Mouse (Mus musculus) kidney, embryonic 15.5 days (tissue): ENCODE measurements around the gene Ankrd53. TPM values are rescaled to one million over a fixed set of nuclear protein-coding genes. Genes with fewer than 3 reads are reported as not detected.
A peak's percentile ranks its signal among the peaks of the same experiment; 100 is the strongest.

Source experiments
- ATAC-seq: fragments of 200-750 bp; cut with Nextera tagmentation; replicated peaks from 2 replicates; pipeline ENCODE4 v1.8.0; 2017; ENCODE audit warnings: moderate TSS enrichment; ENCODE audit not compliant: low FRiP score
- H3K27ac ChIP-seq: fragments of 300-500 bp; sonication (generic); 2 replicates; pipeline ENCODE4 v1.5.1; 2015; ENCODE audit warnings: mild to moderate bottlenecking, inconsistent platforms
- H3K27me3 ChIP-seq: fragments of 300-500 bp; sonication (generic); 2 replicates; pipeline ENCODE4 v1.6.1; 2015; ENCODE audit warnings: inconsistent platforms
- H3K36me3 ChIP-seq: fragments of 300-500 bp; sonication (generic); 2 replicates; pipeline ENCODE4 v1.6.1; 2015; ENCODE audit warnings: inconsistent platforms
- H3K4me1 ChIP-seq: fragments of 300-500 bp; sonication (generic); 2 replicates; pipeline ENCODE4 v1.6.1; 2015; ENCODE audit warnings: inconsistent platforms
- H3K4me2 ChIP-seq: fragments of 300-500 bp; sonication (generic); 2 replicates; pipeline ENCODE4 v1.6.1; 2015; ENCODE audit warnings: moderate library complexity, mild to moderate bottlenecking, inconsistent platforms
- H3K4me3 ChIP-seq: fragments of 300-500 bp; sonication (generic); replicated peaks from 2 replicates; pipeline ENCODE4 v1.5.1; 2015; ENCODE audit warnings: mild to moderate bottlenecking, inconsistent platforms
- H3K9ac ChIP-seq: fragments of 300-500 bp; sonication (generic); 2 replicates; pipeline ENCODE4 v1.6.1; 2015; ENCODE audit warnings: mild to moderate bottlenecking, inconsistent platforms
- H3K9me3 ChIP-seq: fragments of 300-500 bp; sonication (generic); replicated peaks from 2 replicates; pipeline ENCODE4 v1.6.1; 2016; ENCODE audit warnings: inconsistent platforms
- WGBS: fragments of 180-500 bp; shearing (Covaris S2); methylation state at CpG from one replicate; pipeline ENCODE4 v1.1.7; 2015; ENCODE audit warnings: mixed read lengths; 5-methylcytosine and 5-hydroxymethylcytosine counted together
- polyA plus RNA-seq: library from polyadenylated mRNA; unstranded; fragments of >200 nt; fragmentation: Nextera tagmentation; extraction: Ambion mirVana; gene quantifications from 2 replicates; pipeline ENCODE4 v1.2.1, GENCODE M21; 2015

Gene Ankrd53
- polyA plus RNA-seq, 1 experiment from 2014 or later, result not detected

GRCm38 (mm10) chr6:83738596-83738995 is 23.8 kb upstream of the Ankrd53 start:
- Histone ChIP-seq H3K4me3 (no peak overlapping the region), H3K27me3 (peaks cover 37% of the 10 kb centered on the region), H3K4me2 (no peak overlapping the region), H3K9me3 (no peaks in the 10 kb centered on the region; the same call in 1 of the 2 replicates), H3K9ac (no peak overlapping the region), H3K4me1 (peaks cover 8% of the 10 kb centered on the region; the same call in 1 of the 2 replicates), H3K27ac (no peak overlapping the region), H3K36me3 (no peaks in the 10 kb centered on the region)
- WGBS, result 30% methylated on average over 6 of the region's 6 CpGs
- ATAC-seq, result no peak

- H3K27ac ChIP-seq, result peak within 1 kb of the TSS; percentile 3; the same call in 1 of the 2 replicates
- H3K9ac ChIP-seq, result no peak within 1 kb of the TSS
- H3K27me3 ChIP-seq, result peaks cover 27% of the 10 kb centered on the region
- ATAC-seq, result 0 out of 2 replicates have a peak, but pooled peaks have one; percentile 26
- no peak within 1 kb of the TSS for H3K4me2 ChIP-seq
- H3K4me1 ChIP-seq, result 0 out of 2 replicates have a peak, but pooled peaks cover 3% of the 10 kb centered on the region
- no peak within 1 kb of the TSS for H3K4me3 ChIP-seq
- WGBS, result 59% methylated on average over 5 of the region's 5 CpGs
- no peaks in the 10 kb centered on the region for H3K36me3 ChIP-seq
- no peaks in the 10 kb centered on the region for H3K9me3 ChIP-seq
Measured at GRCm38 (mm10) chr6:83742761-83743160, 19.7 kb upstream of the Ankrd53 start, which contains the start of gene Atp6v1b1. Gene Atp6v1b1 (plus strand): TSS chr6:83742990.

GRCm38 (mm10) chr6:83743212-83743611 is 19.2 kb upstream of the Ankrd53 start:
- H3K4me3 ChIP-seq, result no peak overlapping the region
- no peaks in the 10 kb centered on the region for H3K36me3 ChIP-seq

GRCm38 (mm10) chr6:83744126-83744525 is 18.3 kb upstream of the Ankrd53 start:
- H3K27ac ChIP-seq, result peak overlapping the region; percentile 19; the same call in 1 of the 2 replicates
- no peaks in the 10 kb centered on the region for H3K36me3 ChIP-seq
- no peaks in the 10 kb centered on the region for H3K4me1 ChIP-seq
- H3K27me3 ChIP-seq, result peaks cover 31% of the 10 kb centered on the region
- ATAC-seq, result 0 out of 2 replicates have a peak, but pooled peaks have one; percentile 23
- no peak overlapping the region for H3K4me3 ChIP-seq
- H3K9me3 ChIP-seq, result no peaks in the 10 kb centered on the region
- WGBS, result 51% methylated on average over 5 of the region's 5 CpGs
- no peak overlapping the region for H3K9ac ChIP-seq
- no peak overlapping the region for H3K4me2 ChIP-seq

More at GRCm38 (mm10) chr6:83743212-83743611, 19.2 kb upstream of the Ankrd53 start:
- Histone ChIP-seq H3K27me3 (peaks cover 26% of the 10 kb centered on the region), H3K4me2 (no peak overlapping the region), H3K9ac (no peak overlapping the region), H3K27ac (peak overlapping the region; percentile 3; the same call in 1 of the 2 replicates), H3K9me3 (no peaks in the 10 kb centered on the region), H3K4me1 (0 out of 2 replicates have a peak, but pooled peaks cover 3% of the 10 kb centered on the region)
- no peak for ATAC-seq
- 67% methylated on average over 5 of the region's 5 CpGs for WGBS

GRCm38 (mm10) chr6:83744557-83744956 is 17.9 kb upstream of the Ankrd53 start:
- WGBS, result 68% methylated on average over 5 of the region's 5 CpGs
- H3K27ac ChIP-seq, result peak overlapping the region; percentile 19; the same call in 1 of the 2 replicates
- H3K4me2 ChIP-seq, result no peak overlapping the region

GRCm38 (mm10) chr6:83745466-83745865 is 17.0 kb upstream of the Ankrd53 start:
- H3K9ac ChIP-seq, result no peak overlapping the region
- no peaks in the 10 kb centered on the region for H3K9me3 ChIP-seq
- ATAC-seq, result no peak
- no peak overlapping the region for H3K27ac ChIP-seq
- no peaks in the 10 kb centered on the region for H3K36me3 ChIP-seq
- no peak overlapping the region for H3K4me2 ChIP-seq
- H3K4me1 ChIP-seq, result no peaks in the 10 kb centered on the region
- H3K27me3 ChIP-seq, result peaks cover 33% of the 10 kb centered on the region
- H3K4me3 ChIP-seq, result no peak overlapping the region
- WGBS, result 52% methylated on average over 2 of the region's 2 CpGs

More at GRCm38 (mm10) chr6:83744557-83744956, 17.9 kb upstream of the Ankrd53 start:
- H3K27me3 ChIP-seq, result peaks cover 31% of the 10 kb centered on the region
- H3K4me3 ChIP-seq, result no peak overlapping the region
- no peaks in the 10 kb centered on the region for H3K36me3 ChIP-seq
- ATAC-seq, result no peak
- no peak overlapping the region for H3K9ac ChIP-seq
- no peaks in the 10 kb centered on the region for H3K9me3 ChIP-seq
- no peaks in the 10 kb centered on the region for H3K4me1 ChIP-seq

- WGBS, result 34% methylated on average over 3 of the region's 3 CpGs
Measured at GRCm38 (mm10) chr6:83749286-83749685, 13.2 kb upstream of the Ankrd53 start.

GRCm38 (mm10) chr6:83750171-83750684 is 12.2 kb upstream of the Ankrd53 start:
- ATAC-seq, result no peak
- no peaks in the 10 kb centered on the region for H3K36me3 ChIP-seq
- H3K9me3 ChIP-seq, result no peaks in the 10 kb centered on the region
- H3K4me1 ChIP-seq, result no peaks in the 10 kb centered on the region
- H3K4me2 ChIP-seq, result 0 out of 2 replicates have a peak overlapping the region, but pooled peaks have one; percentile 25
- no peak overlapping the region for H3K27ac ChIP-seq
- H3K27me3 ChIP-seq, result peaks cover 55% of the 10 kb centered on the region
- no peak overlapping the region for H3K4me3 ChIP-seq
- H3K9ac ChIP-seq, result 0 out of 2 replicates have a peak overlapping the region, but pooled peaks have one; percentile 9
- WGBS, result 12% methylated on average over 11 of the region's 11 CpGs

More at GRCm38 (mm10) chr6:83749286-83749685, 13.2 kb upstream of the Ankrd53 start:
- Histone ChIP-seq H3K4me3 (no peak overlapping the region), H3K27ac (no peak overlapping the region), H3K9ac (no peak overlapping the region), H3K4me2 (no peak overlapping the region), H3K36me3 (no peaks in the 10 kb centered on the region), H3K9me3 (no peaks in the 10 kb centered on the region), H3K27me3 (peaks cover 47% of the 10 kb centered on the region), H3K4me1 (no peaks in the 10 kb centered on the region)
- ATAC-seq, result no peak

- no peaks in the 10 kb centered on the region for H3K36me3 ChIP-seq
- no peak for ATAC-seq
- H3K4me3 ChIP-seq, result no peak overlapping the region
- no peak overlapping the region for H3K9ac ChIP-seq
- H3K27me3 ChIP-seq, result peaks cover 82% of the 10 kb centered on the region
- WGBS, result 70% methylated on average over 9 of the region's 9 CpGs
- H3K9me3 ChIP-seq, result no peaks in the 10 kb centered on the region
- H3K4me1 ChIP-seq, result 0 out of 2 replicates have a peak, but pooled peaks cover 6% of the 10 kb centered on the region
- no peak overlapping the region for H3K4me2 ChIP-seq
- H3K27ac ChIP-seq, result no peak overlapping the region
Measured at GRCm38 (mm10) chr6:83756051-83756450, 6.4 kb upstream of the Ankrd53 start.

GRCm38 (mm10) chr6:83762880-83763431 is 512 bp downstream of the Ankrd53 start:
- Histone ChIP-seq H3K4me1 (peaks cover 18% of the 10 kb centered on the region), H3K4me2 (peak overlapping the region; percentile 84), H3K9ac (peak overlapping the region; percentile 39; the same call in 1 of the 2 replicates), H3K27me3 (peaks cover 60% of the 10 kb centered on the region), H3K9me3 (no peaks in the 10 kb centered on the region), H3K36me3 (no peaks in the 10 kb centered on the region), H3K27ac (no peak overlapping the region), H3K4me3 (peak overlapping the region; percentile 39)
- ATAC-seq, result peak; percentile 73
- WGBS, result 1% methylated on average over 35 of the region's 35 CpGs

- ATAC-seq, result no peak
- 78% methylated on average over 3 of the region's 3 CpGs for WGBS
Measured at GRCm38 (mm10) chr6:83766982-83767381, 4.5 kb downstream of the Ankrd53 start.

GRCm38 (mm10) chr6:83768485-83768884 is 6.0 kb downstream of the Ankrd53 start:
- Histone ChIP-seq H3K4me3 (no peak overlapping the region), H3K4me1 (peaks cover 2% of the 10 kb centered on the region; the same call in 1 of the 2 replicates), H3K27ac (no peak overlapping the region), H3K9ac (no peak overlapping the region), H3K9me3 (no peaks in the 10 kb centered on the region), H3K36me3 (peaks cover 53% of the 10 kb centered on the region), H3K4me2 (no peak overlapping the region), H3K27me3 (peaks cover 12% of the 10 kb centered on the region)
- 67% methylated on average over 5 of the region's 5 CpGs for WGBS
- ATAC-seq, result no peak

More at GRCm38 (mm10) chr6:83766982-83767381, 4.5 kb downstream of the Ankrd53 start:
- no peaks in the 10 kb centered on the region for H3K9me3 ChIP-seq
- H3K27me3 ChIP-seq, result peaks cover 27% of the 10 kb centered on the region
- H3K9ac ChIP-seq, result no peak overlapping the region
- H3K4me2 ChIP-seq, result no peak overlapping the region
- H3K4me1 ChIP-seq, result peaks cover 13% of the 10 kb centered on the region
- H3K36me3 ChIP-seq, result peaks cover 39% of the 10 kb centered on the region
- H3K4me3 ChIP-seq, result no peak overlapping the region
- H3K27ac ChIP-seq, result no peak overlapping the region
